Mouse (Mus musculus): Measurements from ENCODE around the gene Gbp4.
"Not testable (repeated sequence)": the region's sequence is repeated elsewhere in the genome, so short reads cannot be mapped to it uniquely, and the experiment has no call there.

DNA sequence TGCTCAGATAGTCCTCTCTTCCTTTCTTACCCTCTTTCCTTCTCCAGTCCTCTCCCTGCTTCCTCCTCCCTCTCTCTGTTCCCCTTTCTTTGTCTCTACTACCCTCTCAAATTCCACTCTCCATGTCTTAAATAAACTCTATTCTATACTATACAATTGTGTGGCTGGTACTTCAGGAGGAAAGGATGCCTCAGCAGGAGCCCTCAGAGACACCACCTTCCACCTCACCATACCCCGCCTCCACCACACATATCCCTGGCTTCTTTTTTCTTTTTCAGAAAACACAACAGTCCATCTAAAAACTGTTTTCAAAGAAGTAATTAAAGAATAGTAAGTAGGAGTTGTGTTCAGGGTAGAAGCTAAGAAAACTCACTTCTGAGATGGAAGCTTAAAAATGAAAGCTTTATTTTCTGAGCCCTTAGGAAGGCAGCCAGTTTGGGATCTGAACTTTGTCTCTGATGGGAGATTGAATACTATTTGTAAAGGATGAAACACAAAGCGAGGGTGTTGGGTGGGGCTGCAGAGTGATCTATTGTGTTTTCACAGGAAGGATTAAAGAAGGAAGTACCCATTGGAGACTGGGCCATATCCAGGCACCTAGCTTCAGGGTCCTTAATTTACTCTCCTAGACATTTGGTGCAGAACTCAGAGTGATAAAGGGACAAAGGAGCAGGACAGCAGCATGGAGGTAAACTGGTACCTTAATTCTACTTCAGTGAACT lies 864 bp upstream of the Gbp4 start:
- not testable (repeated sequence) for TF ChIP-seq CTCF (IDR thresholded peaks at IDR 0.05; ENCODE audit: borderline replicate concordance, insufficient read depth, low read depth, low read length); POLR2A (IDR thresholded peaks at IDR 0.05; ENCODE audit: borderline replicate concordance, insufficient read depth, low read length)
